Mouse (Mus musculus) Patski (cell line): ENCODE data around the gene Alkbh6. TPM values are rescaled to one million over a fixed set of nuclear protein-coding genes. Genes with fewer than 3 reads are reported as not detected.

Source experiments
- ATAC-seq: fragments of 100-300 bp; one replicate; pipeline ENCODE4 v1.8.0; 2021
- CTCF ChIA-PET: fragments of 350-600 bp; sonication (Branson Sonifier 250); formaldehyde crosslinking; loops from one replicate; lab custom pipeline; 2022; ENCODE audit warnings: inconsistent platforms; lab: Charles Lee
- POLR2A ChIA-PET: fragments of 350-600 bp; sonication (Branson Sonifier 250); formaldehyde crosslinking; loops from one replicate; lab custom pipeline; 2022; ENCODE audit warnings: antibody characterized with exemption, inconsistent platforms; lab: Charles Lee
- DNase-seq: peaks from one replicate; pipeline ENCODE4 v3.0.0-alpha.2; 2011; ENCODE audit warnings: low read depth, low spot score
- H3K27me3 ChIP-seq: fragments of 371-371 bp; one replicate; pipeline ENCODE4 v1.5.1; 2021
- CTCF ChIP-seq: fragments of 100-300 bp; IDR thresholded peaks from one replicate; pipeline ENCODE4 v1.5.1; 2021
- in situ Hi-C: fragments of 300-500 bp; cut with MboI; formaldehyde crosslinking; loops from 3 replicates; pipeline ENCODE4 v1.11.1; 2018; ENCODE audit warnings: low pct_unique_long_range_greater_than_20kb, mixed read lengths
- polyA plus RNA-seq: library from polyadenylated mRNA; unstranded; gene quantifications from one replicate; pipeline ENCODE4 v1.2.3, GENCODE M21; 2021

Alkbh6 gene
- polyA plus RNA-seq, 1 experiment from 2014 or later = 35.2 TPM

DNA sequence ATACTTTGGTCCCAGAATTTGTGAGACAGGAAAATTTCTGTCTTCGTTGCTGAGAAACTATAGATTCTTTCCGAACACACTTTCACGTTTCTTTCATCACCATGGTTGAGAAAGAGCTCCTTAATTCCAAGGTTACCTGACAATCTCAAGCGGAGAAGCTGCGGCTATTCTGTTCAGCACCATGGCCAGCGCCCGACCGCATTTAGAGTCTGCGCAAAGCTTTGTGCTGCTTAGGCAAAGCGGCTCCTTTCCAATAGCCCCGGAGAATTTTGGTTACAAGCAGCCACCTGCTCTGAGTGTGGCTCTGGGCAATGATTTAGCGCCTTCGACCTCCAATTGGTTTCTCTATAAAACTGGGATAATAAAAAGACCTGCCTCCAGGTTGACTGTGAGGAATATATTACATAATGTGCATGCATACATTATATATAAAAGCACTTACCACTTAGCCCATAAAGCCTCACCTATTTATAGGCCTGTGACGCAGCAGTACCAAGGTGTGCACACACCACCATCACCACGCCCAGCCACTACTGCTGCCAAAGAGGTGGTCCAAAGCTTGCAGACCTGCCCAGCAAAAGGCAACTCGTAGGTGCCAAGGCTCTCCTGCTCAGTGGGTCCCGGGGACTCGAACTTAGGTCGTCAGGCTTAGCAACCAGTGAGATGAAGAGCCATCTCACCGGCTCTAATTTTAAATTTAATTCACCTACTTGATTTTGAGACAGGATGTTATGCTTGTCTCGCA, 38.3 kb downstream of the Alkbh6 start:
- H3K27me3 ChIP-seq = peaks cover under 1% of the 10 kb centered on the region
- in situ Hi-C loops = no loop called here
- ChIA-PET CTCF (interaction anchor here (1.0 to 2.4 kb wide), 3 partner anchors 10 to 88 kb away, joined by 3 to 10 read pairs (median 3); partner anchors contain the start of gene Sdhaf1), POLR2A (no interaction called here)
- TF ChIP-seq CTCF = no peak
- ATAC-seq (no peak), DNase-seq (no peak)

DNA sequence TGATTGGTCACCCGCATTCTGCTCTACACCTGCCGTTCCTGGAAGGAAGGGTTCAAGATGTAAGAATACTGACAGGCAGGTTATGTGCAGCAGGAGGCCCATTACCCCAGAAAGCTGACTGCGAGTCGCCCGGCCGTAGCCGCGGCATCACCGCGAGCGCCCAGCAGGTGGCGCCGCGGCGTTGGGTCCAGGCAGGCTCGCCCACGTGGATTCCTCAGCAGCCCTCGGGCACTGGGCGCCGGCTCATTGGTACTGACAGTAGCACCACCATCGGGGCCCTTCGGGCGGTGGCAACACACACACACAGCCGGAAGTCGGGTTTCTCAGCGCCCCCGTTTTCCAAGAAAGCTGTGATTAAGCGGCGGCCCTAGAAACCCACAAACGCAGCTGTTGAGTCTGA, 39.3 kb downstream of the Alkbh6 start:
- ATAC-seq = peak; percentile 67
- ChIA-PET POLR2A (no interaction called here), CTCF (interaction anchor here (1.1 to 2.9 kb wide), 4 partner anchors 12 to 83 kb away, joined by 4 to 13 read pairs (median 6); no protein-coding TSS in a partner anchor)
- DNase-seq = no peak
- in situ Hi-C loops = no loop called here
- TF ChIP-seq CTCF = peak; percentile 99
- H3K27me3 ChIP-seq = no peaks in the 10 kb centered on the region

DNA sequence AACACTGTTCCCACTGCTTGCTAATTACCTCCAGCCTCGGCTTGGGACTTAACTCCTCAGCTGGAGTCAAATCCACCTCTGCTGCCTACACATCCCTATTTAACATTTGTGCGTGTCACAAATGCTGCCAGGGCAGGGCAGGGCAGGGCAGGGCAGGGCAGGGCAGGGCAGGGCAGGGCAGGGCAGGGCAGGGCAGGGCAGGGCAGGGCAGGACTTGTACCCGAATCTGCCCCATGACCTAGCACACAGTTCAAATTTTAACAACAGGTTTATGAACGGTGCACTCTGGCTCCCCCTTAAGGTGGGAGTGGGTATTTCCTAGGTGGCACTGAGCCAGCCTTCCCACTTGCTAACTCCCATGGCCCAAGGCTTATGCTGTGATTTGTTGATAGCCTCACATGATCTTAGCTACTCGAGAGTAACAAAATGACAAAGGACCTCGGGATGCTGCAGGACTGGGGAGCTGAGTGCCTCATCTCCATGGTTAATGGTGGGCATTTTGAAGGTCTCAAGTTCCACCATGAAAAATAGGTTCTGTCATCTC, 44.8 kb downstream of the Alkbh6 start:
- no peak for ATAC-seq
- no peak for TF ChIP-seq CTCF
- in situ Hi-C loops = loop anchor here (5.0 kb wide), 1 partner anchor 74 kb away; no protein-coding TSS in a partner anchor
- H3K27me3 ChIP-seq = no peaks in the 10 kb centered on the region
- ChIA-PET CTCF (interaction anchor here (0.7 to 1.9 kb wide), 4 partner anchors 18 to 22 kb away, joined by 3 to 14 read pairs (median 4); no protein-coding TSS in a partner anchor), POLR2A (interaction anchor here (0.6 kb wide), 1 partner anchor 7 kb away, joined by 4 read pairs; no protein-coding TSS in a partner anchor)
- no peak for DNase-seq

DNA sequence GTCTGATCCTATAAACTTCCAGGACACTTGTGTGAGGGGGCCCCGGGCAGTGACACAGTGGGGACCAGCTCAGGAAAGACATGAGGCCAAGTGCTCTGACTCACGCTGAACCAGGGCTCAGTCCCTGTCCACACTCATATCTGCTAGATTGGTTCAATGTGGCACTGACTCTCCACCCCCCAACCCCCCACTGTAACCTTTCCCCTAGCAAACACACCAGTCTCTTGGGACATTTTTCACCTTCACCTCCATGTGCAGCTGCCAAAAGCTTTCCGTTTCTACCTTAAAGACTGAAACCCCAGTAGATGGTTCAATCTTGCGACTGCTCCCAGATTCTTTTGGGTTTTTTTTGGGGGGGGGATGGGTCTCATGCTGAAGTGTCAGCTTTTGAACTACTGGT, 45.5 kb downstream of the Alkbh6 start:
- no peaks in the 10 kb centered on the region for H3K27me3 ChIP-seq
- DNase-seq = no peak
- CTCF ChIA-PET = interaction anchor here (0.7 to 1.9 kb wide), 3 partner anchors 17 to 22 kb away, joined by 3 to 14 read pairs (median 3); no protein-coding TSS in a partner anchor
- POLR2A ChIA-PET = no interaction called here
- in situ Hi-C loops = loop anchor here (5.0 kb wide), 1 partner anchor 73 kb away; no protein-coding TSS in a partner anchor
- no peak for ATAC-seq
- TF ChIP-seq CTCF = no peak

DNA sequence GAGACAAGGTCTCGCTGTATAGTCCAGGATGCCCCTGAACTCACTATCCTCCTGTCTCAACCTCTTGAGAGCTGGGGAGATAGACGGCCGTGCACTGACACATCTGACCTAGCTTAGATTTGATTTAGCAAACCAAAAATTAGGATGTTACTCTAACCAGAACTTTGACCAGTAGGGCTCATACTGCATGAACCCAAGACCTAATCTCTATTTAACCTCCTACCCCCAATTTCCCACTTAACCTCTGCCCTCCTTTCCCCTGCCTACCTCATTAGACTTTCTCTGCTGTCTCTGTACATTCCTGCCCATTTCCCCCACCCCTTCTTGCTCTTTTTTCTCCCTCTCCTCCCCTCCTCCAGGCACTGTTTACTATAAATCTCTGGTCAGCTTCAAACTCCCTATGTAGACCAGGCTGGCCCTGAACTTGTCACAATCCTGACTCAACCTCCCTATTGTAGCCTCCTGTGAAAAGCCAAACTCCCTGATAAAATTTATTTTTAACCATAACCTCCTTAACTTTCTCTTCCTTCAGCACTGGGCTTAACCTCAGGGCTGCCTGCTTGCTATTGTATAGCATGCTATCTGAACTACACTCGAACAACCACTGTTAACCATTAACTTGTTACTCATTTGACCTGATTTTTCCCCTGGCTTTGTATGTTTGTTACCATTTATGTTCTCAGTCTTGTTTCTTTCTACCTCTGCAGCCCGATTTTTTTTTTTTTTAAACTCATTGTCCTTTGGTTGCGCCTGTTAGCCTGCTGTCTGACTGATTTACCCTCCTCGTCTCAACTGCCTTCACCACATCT, 50.1 kb downstream of the Alkbh6 start:
- POLR2A ChIA-PET = no interaction called here
- ATAC-seq (peak; percentile 60), DNase-seq (peak; percentile 78)
- TF ChIP-seq CTCF = no peak
- H3K27me3 ChIP-seq = no peaks in the 10 kb centered on the region
- CTCF ChIA-PET = interaction anchor here (1.1 to 2.8 kb wide), 3 partner anchors 9 to 22 kb away, joined by 3 to 9 read pairs (median 4); no protein-coding TSS in a partner anchor
- in situ Hi-C loops = no loop called here

DNA sequence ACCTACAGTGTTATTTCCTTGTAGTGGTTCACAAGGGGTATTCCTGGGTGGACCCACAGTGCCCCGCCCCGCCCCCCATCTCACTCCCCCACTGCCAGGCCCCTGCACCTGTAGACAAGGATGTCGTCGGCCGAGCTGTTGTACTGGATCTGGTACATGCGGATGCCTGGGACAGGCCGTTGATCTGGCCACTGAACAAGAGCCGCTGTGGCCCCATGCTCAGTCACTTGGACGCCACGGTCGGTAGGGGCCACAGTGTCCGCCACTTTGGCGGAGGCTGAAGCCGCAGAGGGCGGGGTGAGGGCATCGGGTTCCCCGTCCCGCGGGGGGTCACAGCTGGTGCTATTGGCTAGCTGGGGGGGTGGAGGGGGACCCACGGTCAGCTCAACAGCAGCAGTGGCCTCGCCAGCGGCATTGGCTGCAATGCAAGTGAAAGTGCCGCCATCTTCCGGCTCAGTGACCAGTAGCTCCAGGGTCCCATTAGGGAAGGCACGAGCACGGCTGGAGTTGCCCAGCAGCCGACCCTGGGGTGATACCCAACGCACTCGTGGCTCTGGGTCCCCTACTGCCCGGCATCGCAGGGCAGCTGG, 50.9 kb downstream of the Alkbh6 start:
- POLR2A ChIA-PET = interaction anchor here (0.6 kb wide), 1 partner anchor 114 kb away, joined by 3 read pairs; no protein-coding TSS in a partner anchor
- no peak for TF ChIP-seq CTCF
- DNase-seq (no peak), ATAC-seq (no peak)
- in situ Hi-C loops = no loop called here
- CTCF ChIA-PET = interaction anchor here (1.1 to 2.8 kb wide), 2 partner anchors 14 to 23 kb away, joined by 3 to 9 read pairs; no protein-coding TSS in a partner anchor
- H3K27me3 ChIP-seq = no peaks in the 10 kb centered on the region

DNA sequence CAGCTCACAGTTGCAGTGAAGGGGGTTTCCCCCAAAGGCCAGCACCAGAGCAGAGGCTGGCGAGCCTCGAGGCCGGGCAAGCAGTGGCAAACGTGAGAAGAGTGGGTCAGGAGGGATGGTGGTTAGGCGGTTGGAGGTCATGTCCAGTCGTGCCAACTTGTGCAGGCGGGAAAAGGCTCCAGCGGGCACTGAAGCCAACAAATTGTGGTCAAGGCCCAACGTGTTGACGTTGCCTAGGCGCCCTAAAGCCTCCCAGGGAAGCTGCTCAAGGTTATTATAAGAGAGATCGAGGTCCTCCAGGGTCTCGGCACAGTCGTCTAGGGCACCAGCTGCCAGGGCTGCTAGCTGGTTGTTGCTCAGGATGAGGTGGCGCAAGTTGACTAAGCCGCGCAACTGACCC, 51.5 kb downstream of the Alkbh6 start:
- no peaks in the 10 kb centered on the region for H3K27me3 ChIP-seq
- DNase-seq (no peak), ATAC-seq (no peak)
- CTCF ChIA-PET = interaction anchor here (0.7 to 2.8 kb wide), 3 partner anchors 13 to 145 kb away, joined by 3 to 9 read pairs (median 3); no protein-coding TSS in a partner anchor
- POLR2A ChIA-PET = no interaction called here
- in situ Hi-C loops = no loop called here
- TF ChIP-seq CTCF = no peak

DNA sequence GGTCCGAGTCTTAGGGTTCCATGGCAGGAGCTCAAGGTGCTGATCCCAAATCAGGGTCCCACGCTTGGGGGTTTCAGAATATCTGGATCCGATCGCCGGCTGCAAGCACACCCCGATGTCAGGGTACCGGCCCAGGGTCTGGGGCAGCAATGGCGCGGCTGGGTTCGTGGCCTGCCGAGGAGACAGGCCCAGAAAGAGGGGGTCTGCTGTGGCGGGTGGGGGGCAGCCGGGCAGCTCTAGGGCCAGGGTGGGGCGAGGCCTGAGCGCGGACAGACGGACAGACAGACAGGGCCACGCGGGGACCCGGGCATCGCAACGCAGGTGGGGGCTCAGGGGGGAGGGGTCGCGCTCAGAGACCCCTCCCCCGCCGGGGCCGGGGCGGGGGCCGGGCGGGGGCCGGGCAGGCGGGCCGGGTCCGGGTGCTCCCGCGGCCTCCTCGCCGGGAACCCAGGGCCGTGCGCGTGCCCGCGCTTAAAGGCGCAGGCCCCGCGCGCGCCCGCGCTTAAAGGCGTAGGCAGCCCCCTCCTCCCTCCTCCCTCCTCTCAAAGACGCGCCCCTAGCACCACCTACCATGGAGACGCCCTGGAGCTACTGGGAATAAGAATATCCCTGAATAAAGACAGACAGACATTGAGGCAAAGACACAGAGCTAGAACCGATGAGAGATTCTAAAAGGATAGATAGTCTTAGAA, 54.3 kb downstream of the Alkbh6 start, which contains the start of gene Lrfn3:
Lrfn3 (minus strand) TSS at position 121 of the 692 bp plus-strand sequence.
- no peak for TF ChIP-seq CTCF
- in situ Hi-C loops = no loop called here
- DNase-seq (no peak), ATAC-seq (peak; percentile 44)
- ChIA-PET POLR2A (interaction anchor here (0.7 kb wide), 2 partner anchors 70 to 599 kb away, joined by 3 read pairs; no protein-coding TSS in a partner anchor), CTCF (interaction anchor here (0.9 to 1.3 kb wide), 2 partner anchors 10 to 69 kb away, joined by 3 to 4 read pairs; no protein-coding TSS in a partner anchor)
- H3K27me3 ChIP-seq = peaks cover 9% of the 10 kb centered on the region

DNA sequence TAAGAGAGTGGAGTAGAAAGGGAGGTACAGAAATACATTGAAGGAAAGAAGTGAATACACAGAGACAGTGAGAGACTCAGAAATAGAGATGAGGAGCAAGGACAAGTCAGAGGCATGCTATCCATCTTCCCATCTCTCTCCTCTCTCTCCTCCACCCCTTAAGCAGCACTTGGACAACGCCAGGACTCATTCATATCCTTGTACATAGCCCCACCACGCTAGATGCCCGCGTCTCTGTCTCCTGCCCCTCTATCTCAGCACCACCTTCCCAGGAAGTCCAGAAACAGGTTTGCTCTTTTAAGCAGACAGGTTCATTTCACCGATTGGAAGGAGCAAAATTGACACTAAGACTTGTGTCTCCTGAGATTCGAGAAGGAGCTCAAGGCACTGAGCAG, 54.8 kb downstream of the Alkbh6 start:
- H3K27me3 ChIP-seq = peaks cover 15% of the 10 kb centered on the region
- DNase-seq (no peak), ATAC-seq (no peak)
- in situ Hi-C loops = no loop called here
- ChIA-PET POLR2A (interaction anchor here (0.7 kb wide), 2 partner anchors 70 to 599 kb away, joined by 3 read pairs; no protein-coding TSS in a partner anchor), CTCF (interaction anchor here (1.3 kb wide), 1 partner anchor 10 kb away, joined by 4 read pairs; no protein-coding TSS in a partner anchor)
- no peak for TF ChIP-seq CTCF

Other genes starting within 250 kb of the Alkbh6 start
- 13.7 TPM for gene Zfp82, start 235.8 kb upstream of the Alkbh6 start, polyA plus RNA-seq
- gene Gm26920, start 218.3 kb upstream of the Alkbh6 start, polyA plus RNA-seq = 1.1 TPM
- gene Zfp566, start 218.2 kb upstream of the Alkbh6 start, polyA plus RNA-seq = 5.3 TPM
- gene Zfp260, start 213.9 kb upstream of the Alkbh6 start, polyA plus RNA-seq = 55.7 TPM
- 8.7 TPM for gene Zfp382, start 186.8 kb upstream of the Alkbh6 start, polyA plus RNA-seq
- 56.4 TPM for gene Zfp146, start 139.0 kb upstream of the Alkbh6 start, polyA plus RNA-seq
- gene Cox7a1, start 124.6 kb upstream of the Alkbh6 start, polyA plus RNA-seq = 0.89 TPM
- gene Capns1, start 109.9 kb upstream of the Alkbh6 start, polyA plus RNA-seq = 456 TPM
- 79.3 TPM for gene Polr2i, start 76.8 kb upstream of the Alkbh6 start, polyA plus RNA-seq
- 87.4 TPM for gene Tbcb, start 76.4 kb upstream of the Alkbh6 start, polyA plus RNA-seq
- gene Ovol3, start 73.0 kb upstream of the Alkbh6 start, polyA plus RNA-seq = not detected
- gene Thap8, start 28.6 kb upstream of the Alkbh6 start, polyA plus RNA-seq = 0.14 TPM
- 9.7 TPM for gene Wdr62, start 28.3 kb upstream of the Alkbh6 start, polyA plus RNA-seq
- 78.3 TPM for gene Clip3, start 17.0 kb upstream of the Alkbh6 start, polyA plus RNA-seq
- gene Syne4, start 6.1 kb downstream of the Alkbh6 start, polyA plus RNA-seq = 2.6 TPM
- gene E130208F15Rik, start 13.0 kb downstream of the Alkbh6 start, polyA plus RNA-seq = 3.3 TPM
- gene Sdhaf1, start 15.2 kb downstream of the Alkbh6 start, polyA plus RNA-seq = 6.4 TPM
- 21.9 TPM for gene Lrfn3, start 54.1 kb downstream of the Alkbh6 start, polyA plus RNA-seq
- not detected for gene Tyrobp, start 105.0 kb downstream of the Alkbh6 start, polyA plus RNA-seq
- not detected for gene Hcst, start 111.1 kb downstream of the Alkbh6 start, polyA plus RNA-seq
- gene Nfkbid, start 113.0 kb downstream of the Alkbh6 start, polyA plus RNA-seq = 0.86 TPM
- gene Aplp1, start 136.8 kb downstream of the Alkbh6 start, polyA plus RNA-seq = 104 TPM
- gene Kirrel2, start 149.0 kb downstream of the Alkbh6 start, polyA plus RNA-seq = not detected
- gene Nphs1, start 149.6 kb downstream of the Alkbh6 start, polyA plus RNA-seq = not detected
- 0.05 TPM for gene Prodh2, start 184.9 kb downstream of the Alkbh6 start, polyA plus RNA-seq
- 5.4 TPM for gene Arhgap33, start 226.3 kb downstream of the Alkbh6 start, polyA plus RNA-seq
- 29.8 TPM for gene Hspb6, start 243.5 kb downstream of the Alkbh6 start, polyA plus RNA-seq
- gene Proser3, start 243.6 kb downstream of the Alkbh6 start, polyA plus RNA-seq = 19.5 TPM